Mouse (Mus musculus) frontal cortex, adult 2 months (tissue): ENCODE data around the gene S100a7a. TPM values are rescaled to one million over a fixed set of nuclear protein-coding genes. Genes with fewer than 3 reads are reported as not detected.

Experiments used
- DNase-seq, 2 experiments: peaks; one replicate each; pipeline ENCODE4 v3.0.0; 2022; ENCODE audit warnings: low spot score in 1 of 2; ENCODE audit errors: extremely low spot score in 1 of 2
- polyA plus RNA-seq: library from polyadenylated mRNA; depleted of rRNA; stranded (reverse); fragments of >200 nt; gene quantifications from 2 replicates; pipeline ENCODE4 v1.2.3, GENCODE M21; 2012; rRNA removed

The S100a7a gene
- polyA plus RNA-seq, 1 experiment, result 0.70 TPM

- DNase-seq, result no peak
These were observed 48.4 kb downstream of the S100a7a start for GRCm38 (mm10) chr3:90702244-90702643.

Other genes starting within 250 kb of the S100a7a start
- gene Ints3, start 220.4 kb upstream of the S100a7a start, polyA plus RNA-seq, result 44.3 and 49.0 TPM in 2 replicates
- gene Npr1, start 188.2 kb upstream of the S100a7a start, polyA plus RNA-seq, result 24.0 and 27.2 TPM in 2 replicates
- 84.3 and 89.2 TPM in 2 replicates for gene Ilf2, start 177.9 kb upstream of the S100a7a start, polyA plus RNA-seq
- 76.1 and 78.7 TPM in 2 replicates for gene Snapin, start 163.0 kb upstream of the S100a7a start, polyA plus RNA-seq
- 136 and 140 TPM in 2 replicates for gene Chtop, start 144.5 kb upstream of the S100a7a start, polyA plus RNA-seq
- 307 and 323 TPM in 2 replicates for gene S100a1, start 139.6 kb upstream of the S100a7a start, polyA plus RNA-seq
- gene S100a13, start 139.6 kb upstream of the S100a7a start, polyA plus RNA-seq, result 62.0 and 66.7 TPM in 2 replicates
- gene S100a14, start 127.2 kb upstream of the S100a7a start, polyA plus RNA-seq, result not detected in 2 replicates
- gene S100a16, start 116.8 kb upstream of the S100a7a start, polyA plus RNA-seq, result 119 and 133 TPM in 2 replicates
- gene S100a3, start 93.4 kb upstream of the S100a7a start, polyA plus RNA-seq, result 2.7 and 3.4 TPM in 2 replicates
- gene S100a2, start 63.8 kb upstream of the S100a7a start, polyA plus RNA-seq, result not detected in 2 replicates
- gene Gm42674, start 52.1 kb upstream of the S100a7a start, polyA plus RNA-seq, result not detected in 2 replicates
- gene S100a4, start 50.2 kb upstream of the S100a7a start, polyA plus RNA-seq, result 13.9 and 14.5 TPM in 2 replicates
- gene S100a5, start 45.5 kb upstream of the S100a7a start, polyA plus RNA-seq, result 186 and 213 TPM in 2 replicates
- gene S100a6, start 41.1 kb upstream of the S100a7a start, polyA plus RNA-seq, result 50.6 and 60.9 TPM in 2 replicates
- gene S100a8, start 15.0 kb downstream of the S100a7a start, polyA plus RNA-seq, result 1.9 and 3.7 TPM in 2 replicates
- gene S100a9, start 41.7 kb downstream of the S100a7a start, polyA plus RNA-seq, result 2.0 and 6.7 TPM in 2 replicates
- not detected in 2 replicates for gene Pglyrp4, start 72.9 kb downstream of the S100a7a start, polyA plus RNA-seq
- not detected in 2 replicates for gene Gm5849, start 123.9 kb downstream of the S100a7a start, polyA plus RNA-seq